Mouse (Mus musculus) erythroblast, embryonic 14.5 days (primary cell): ENCODE results near the gene Urm1.

Experiments
- GATA1 ChIP-seq: IDR thresholded peaks from 2 replicates; pipeline ENCODE4 v1.6.1; 2012; ENCODE audit warnings: low read length, inconsistent platforms, mixed read lengths
- TAL1 ChIP-seq: IDR thresholded peaks from 3 replicates; pipeline ENCODE4 v1.6.1; 2012; ENCODE audit warnings: low read length, inconsistent platforms, mixed read lengths

DNA sequence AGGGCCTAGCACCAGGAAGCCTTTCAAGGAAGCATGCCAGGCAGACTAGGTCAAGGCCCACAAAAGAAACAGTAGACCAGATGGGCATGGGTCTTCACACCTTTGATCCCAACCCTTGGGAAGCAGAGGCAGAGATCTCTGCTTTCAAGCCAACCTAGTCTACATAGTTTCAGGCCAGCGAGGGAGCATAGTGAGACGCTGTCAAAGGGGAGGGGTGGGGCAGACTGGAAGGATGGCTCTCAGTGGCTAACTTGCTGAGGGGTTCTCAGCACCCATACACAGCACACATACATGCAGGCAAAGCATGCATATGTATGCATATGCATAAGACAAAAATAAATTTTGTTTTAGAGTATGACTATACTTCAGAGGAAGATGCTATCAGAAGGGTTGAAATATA lies 512 bp upstream of the Urm1 start:
- no peak for TF ChIP-seq TAL1
- no peak for TF ChIP-seq GATA1
